Mouse (Mus musculus) neural tube, embryonic 13.5 days (tissue): ENCODE measurements around the gene Lrp5. TPM values are rescaled to one million over a fixed set of nuclear protein-coding genes. Genes with fewer than 3 reads are reported as not detected.

Source experiments
- ATAC-seq: fragments of 200-750 bp; cut with Nextera tagmentation; 2 replicates; pipeline ENCODE4 v1.8.0; 2017; ENCODE audit warnings: low read depth, mild to moderate bottlenecking, moderate TSS enrichment, moderate library complexity
- H3K27ac ChIP-seq: fragments of 300-500 bp; sonication (generic); replicated peaks from 2 replicates; pipeline ENCODE4 v1.5.1; 2015; ENCODE audit warnings: moderate library complexity, mild to moderate bottlenecking, inconsistent platforms
- H3K27me3 ChIP-seq: fragments of 300-500 bp; sonication (generic); 2 replicates; pipeline ENCODE4 v1.6.1; 2015; ENCODE audit warnings: mild to moderate bottlenecking, inconsistent platforms
- H3K36me3 ChIP-seq: fragments of 300-500 bp; sonication (generic); 2 replicates; pipeline ENCODE4 v1.6.1; 2015; ENCODE audit warnings: mild to moderate bottlenecking, inconsistent platforms
- H3K4me1 ChIP-seq: fragments of 300-500 bp; sonication (generic); replicated peaks from 2 replicates; pipeline ENCODE4 v1.6.1; 2015; ENCODE audit warnings: inconsistent platforms
- H3K4me2 ChIP-seq: fragments of 300-500 bp; sonication (generic); 2 replicates; pipeline ENCODE4 v1.6.1; 2015; ENCODE audit warnings: inconsistent platforms, mild to moderate bottlenecking, moderate library complexity
- H3K4me3 ChIP-seq: fragments of 300-500 bp; sonication (generic); 2 replicates; pipeline ENCODE4 v1.5.1; 2015; ENCODE audit warnings: mild to moderate bottlenecking, inconsistent platforms
- H3K9ac ChIP-seq: fragments of 300-500 bp; sonication (generic); 2 replicates; pipeline ENCODE4 v1.6.1; 2015; ENCODE audit warnings: moderate library complexity, mild to moderate bottlenecking, inconsistent platforms
- H3K9me3 ChIP-seq: fragments of 300-500 bp; sonication (generic); 2 replicates; pipeline ENCODE4 v1.6.1; 2016; ENCODE audit warnings: inconsistent platforms
- WGBS: fragments of 180-500 bp; shearing (Covaris S2); methylation state at CpG from one replicate; pipeline ENCODE4 v1.1.7; 2015; 5-methylcytosine and 5-hydroxymethylcytosine counted together
- polyA plus RNA-seq: library from polyadenylated mRNA; unstranded; fragments of >200 nt; fragmentation: Nextera tagmentation; extraction: Ambion mirVana; gene quantifications from 2 replicates; pipeline ENCODE4 v1.2.1, GENCODE M21; 2015

The Lrp5 gene
- polyA plus RNA-seq, 1 experiment from 2014 or later = 1.6 TPM

- H3K27ac ChIP-seq = no peak overlapping the region
- ATAC-seq = no peak
- H3K36me3 ChIP-seq = peaks cover 15% of the 10 kb centered on the region
- WGBS = 92% methylated on average over 3 of the region's 3 CpGs
- no peaks in the 10 kb centered on the region for H3K27me3 ChIP-seq
- no peaks in the 10 kb centered on the region for H3K4me1 ChIP-seq
- H3K9ac ChIP-seq = no peak overlapping the region
- H3K4me3 ChIP-seq = no peak overlapping the region
- H3K9me3 ChIP-seq = no peaks in the 10 kb centered on the region
- H3K4me2 ChIP-seq = no peak overlapping the region
Observed at GRCm38 (mm10) chr19:3650448-3650847, 35.9 kb downstream of the Lrp5 start.

- no peak overlapping the region for H3K4me2 ChIP-seq
- H3K9me3 ChIP-seq = no peaks in the 10 kb centered on the region
- H3K27me3 ChIP-seq = no peaks in the 10 kb centered on the region
- H3K36me3 ChIP-seq = peaks cover 15% of the 10 kb centered on the region
- no peak overlapping the region for H3K9ac ChIP-seq
- WGBS = 47% methylated on average over 6 of the region's 11 CpGs
- H3K4me3 ChIP-seq = no peak overlapping the region
- no peaks in the 10 kb centered on the region for H3K4me1 ChIP-seq
- 0 out of 2 replicates have a peak, but pooled peaks have one; percentile 19 for ATAC-seq
- H3K27ac ChIP-seq = no peak overlapping the region
Observed at GRCm38 (mm10) chr19:3648830-3649450, 37.4 kb downstream of the Lrp5 start.

GRCm38 (mm10) chr19:3647999-3648398 lies 38.4 kb downstream of the Lrp5 start:
- WGBS = 95% methylated on average over 3 of the region's 3 CpGs
- no peak overlapping the region for H3K9ac ChIP-seq

GRCm38 (mm10) chr19:3645813-3646212 lies 40.6 kb downstream of the Lrp5 start:
- Histone ChIP-seq H3K4me1 (peaks cover 21% of the 10 kb centered on the region), H3K9me3 (no peaks in the 10 kb centered on the region), H3K36me3 (no peaks in the 10 kb centered on the region), H3K27ac (no peak overlapping the region), H3K4me3 (no peak overlapping the region), H3K4me2 (no peak overlapping the region), H3K27me3 (no peaks in the 10 kb centered on the region), H3K9ac (no peak overlapping the region)
- WGBS = 87% methylated on average over 3 of the region's 3 CpGs
- ATAC-seq = no peak

More at GRCm38 (mm10) chr19:3647999-3648398, 38.4 kb downstream of the Lrp5 start:
- H3K27ac ChIP-seq = no peak overlapping the region
- H3K27me3 ChIP-seq = no peaks in the 10 kb centered on the region
- H3K4me2 ChIP-seq = no peak overlapping the region
- peaks cover 15% of the 10 kb centered on the region for H3K36me3 ChIP-seq
- ATAC-seq = no peak
- no peaks in the 10 kb centered on the region for H3K9me3 ChIP-seq
- no peak overlapping the region for H3K4me3 ChIP-seq
- H3K4me1 ChIP-seq = no peaks in the 10 kb centered on the region

GRCm38 (mm10) chr19:3645318-3645717 lies 41.0 kb downstream of the Lrp5 start:
- H3K27ac ChIP-seq = no peak overlapping the region
- WGBS = 93% methylated on average over 4 of the region's 4 CpGs
- ATAC-seq = no peak

GRCm38 (mm10) chr19:3639561-3639960 lies 46.8 kb downstream of the Lrp5 start:
- Histone ChIP-seq H3K27me3 (no peaks in the 10 kb centered on the region), H3K4me1 (peaks cover 45% of the 10 kb centered on the region), H3K9me3 (no peaks in the 10 kb centered on the region), H3K27ac (no peak overlapping the region), H3K4me3 (no peak overlapping the region), H3K4me2 (no peak overlapping the region), H3K9ac (no peak overlapping the region), H3K36me3 (no peaks in the 10 kb centered on the region)
- WGBS = 91% methylated on average over 7 of the region's 7 CpGs
- ATAC-seq = no peak

More at GRCm38 (mm10) chr19:3645318-3645717, 41.0 kb downstream of the Lrp5 start:
- no peaks in the 10 kb centered on the region for H3K9me3 ChIP-seq
- H3K36me3 ChIP-seq = no peaks in the 10 kb centered on the region
- H3K4me2 ChIP-seq = no peak overlapping the region
- no peak overlapping the region for H3K4me3 ChIP-seq
- no peaks in the 10 kb centered on the region for H3K27me3 ChIP-seq
- H3K4me1 ChIP-seq = peaks cover 23% of the 10 kb centered on the region
- no peak overlapping the region for H3K9ac ChIP-seq

- Histone ChIP-seq H3K4me3 (no peak overlapping the region), H3K4me2 (no peak overlapping the region), H3K9ac (0 out of 2 replicates have a peak overlapping the region, but pooled peaks have one; percentile 23), H3K4me1 (peaks cover 45% of the 10 kb centered on the region), H3K27ac (peak overlapping the region; percentile 39; the same call in 1 of the 2 replicates), H3K27me3 (no peaks in the 10 kb centered on the region), H3K36me3 (no peaks in the 10 kb centered on the region), H3K9me3 (no peaks in the 10 kb centered on the region)
- WGBS = 36% methylated on average over 8 of the region's 8 CpGs
- peak; percentile 48; the same call in 1 of the 2 replicates for ATAC-seq
Observed at GRCm38 (mm10) chr19:3638698-3639097, 47.7 kb downstream of the Lrp5 start.

- Histone ChIP-seq H3K27me3 (no peaks in the 10 kb centered on the region), H3K4me2 (no peak overlapping the region), H3K9ac (no peak overlapping the region), H3K4me3 (no peak overlapping the region), H3K9me3 (no peaks in the 10 kb centered on the region), H3K4me1 (no peaks in the 10 kb centered on the region), H3K36me3 (peaks cover 3% of the 10 kb centered on the region; the same call in 1 of the 2 replicates), H3K27ac (no peak overlapping the region)
- 88% methylated on average over 7 of the region's 7 CpGs for WGBS
- no peak for ATAC-seq
Observed at GRCm38 (mm10) chr19:3632018-3632417, 54.3 kb downstream of the Lrp5 start.

- no peak overlapping the region for H3K4me2 ChIP-seq
- 91% methylated on average over 5 of the region's 5 CpGs for WGBS
- H3K27ac ChIP-seq = no peak overlapping the region
- ATAC-seq = no peak
- no peaks in the 10 kb centered on the region for H3K4me1 ChIP-seq
- no peak overlapping the region for H3K4me3 ChIP-seq
- H3K36me3 ChIP-seq = peaks cover 3% of the 10 kb centered on the region; the same call in 1 of the 2 replicates
- H3K9me3 ChIP-seq = no peaks in the 10 kb centered on the region
- H3K9ac ChIP-seq = no peak overlapping the region
- H3K27me3 ChIP-seq = no peaks in the 10 kb centered on the region
Observed at GRCm38 (mm10) chr19:3631431-3631830, 54.9 kb downstream of the Lrp5 start.

GRCm38 (mm10) chr19:3630486-3630885 lies 55.9 kb downstream of the Lrp5 start:
- ATAC-seq = no peak
- no peaks in the 10 kb centered on the region for H3K4me1 ChIP-seq
- no peaks in the 10 kb centered on the region for H3K27me3 ChIP-seq
- 65% methylated on average over 5 of the region's 5 CpGs for WGBS
- no peak overlapping the region for H3K4me3 ChIP-seq
- no peak overlapping the region for H3K9ac ChIP-seq
- H3K4me2 ChIP-seq = no peak overlapping the region
- H3K9me3 ChIP-seq = no peaks in the 10 kb centered on the region
- no peak overlapping the region for H3K27ac ChIP-seq
- peaks cover 3% of the 10 kb centered on the region; the same call in 1 of the 2 replicates for H3K36me3 ChIP-seq

- no peak for ATAC-seq
- no peak overlapping the region for H3K4me2 ChIP-seq
- H3K4me1 ChIP-seq = no peaks in the 10 kb centered on the region
- 93% methylated on average over 20 of the region's 20 CpGs for WGBS
- peaks cover 3% of the 10 kb centered on the region; the same call in 1 of the 2 replicates for H3K36me3 ChIP-seq
- H3K27me3 ChIP-seq = no peaks in the 10 kb centered on the region
- H3K27ac ChIP-seq = no peak overlapping the region
- no peak overlapping the region for H3K4me3 ChIP-seq
- H3K9me3 ChIP-seq = no peaks in the 10 kb centered on the region
- H3K9ac ChIP-seq = no peak overlapping the region
Observed at GRCm38 (mm10) chr19:3630027-3630426, 56.3 kb downstream of the Lrp5 start.

GRCm38 (mm10) chr19:3628223-3628622 lies 58.1 kb downstream of the Lrp5 start:
- no peak for ATAC-seq
- WGBS = 91% methylated on average over 8 of the region's 8 CpGs
- Histone ChIP-seq H3K4me3 (no peak overlapping the region), H3K4me1 (no peaks in the 10 kb centered on the region), H3K9me3 (no peaks in the 10 kb centered on the region), H3K27ac (no peak overlapping the region), H3K27me3 (no peaks in the 10 kb centered on the region), H3K36me3 (peaks cover 3% of the 10 kb centered on the region; the same call in 1 of the 2 replicates), H3K4me2 (no peak overlapping the region), H3K9ac (no peak overlapping the region)

- WGBS = 93% methylated on average over 7 of the region's 7 CpGs
Observed at GRCm38 (mm10) chr19:3625111-3625510, 61.3 kb downstream of the Lrp5 start.

More at GRCm38 (mm10) chr19:3625111-3625510, 61.3 kb downstream of the Lrp5 start:
- no peak overlapping the region for H3K4me3 ChIP-seq
- no peaks in the 10 kb centered on the region for H3K4me1 ChIP-seq
- no peak for ATAC-seq
- no peaks in the 10 kb centered on the region for H3K27me3 ChIP-seq
- H3K4me2 ChIP-seq = no peak overlapping the region
- peaks cover 20% of the 10 kb centered on the region for H3K36me3 ChIP-seq
- H3K27ac ChIP-seq = no peak overlapping the region
- no peak overlapping the region for H3K9ac ChIP-seq
- no peaks in the 10 kb centered on the region for H3K9me3 ChIP-seq
